Mouse (Mus musculus): ENCODE results near the gene Hlcs. TPM values are rescaled to one million over a fixed set of nuclear protein-coding genes. Genes with fewer than 3 reads are reported as not detected.
A peak's percentile ranks its signal among the peaks of the same experiment; 100 is the strongest.
"Not testable (repeated sequence)": the region's sequence is repeated elsewhere in the genome, so short reads cannot be mapped to it uniquely, and the experiment has no call there.

Gene Hlcs
- polyA plus RNA-seq, 1 experiment = 5.1 TPM

DNA sequence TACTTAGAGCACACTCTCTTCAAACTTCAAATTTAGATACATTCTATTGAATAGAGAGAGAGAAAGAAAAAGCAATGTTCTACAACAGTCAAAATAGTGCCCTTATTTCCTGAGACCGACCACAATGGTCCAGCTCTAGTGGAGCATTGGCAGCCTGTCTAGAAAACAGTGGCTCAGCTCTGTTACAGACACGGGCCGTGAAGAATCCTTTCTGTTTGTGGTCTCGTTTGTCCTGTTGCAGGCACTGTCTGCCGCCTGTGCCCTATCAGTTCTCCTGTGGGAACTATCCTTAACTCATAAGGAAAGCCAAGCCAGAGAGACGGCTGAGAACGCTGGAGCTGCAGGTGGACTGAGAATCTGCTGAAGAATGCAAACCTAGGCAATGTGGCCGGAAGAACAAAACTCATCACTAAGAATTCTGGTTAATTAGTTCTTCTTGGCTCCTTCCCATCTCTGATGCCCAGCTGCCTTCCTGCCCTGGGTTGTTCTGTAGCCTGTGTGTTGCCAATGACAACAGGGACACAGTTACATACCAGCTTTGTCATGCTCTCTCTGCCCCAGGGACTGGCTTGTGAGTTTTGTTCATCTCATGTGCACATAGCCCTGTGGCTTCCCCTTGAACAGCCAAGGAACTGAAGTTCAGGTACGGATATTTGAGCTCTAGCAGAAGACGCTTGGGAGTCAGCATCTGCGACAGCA lies 36.4 kb upstream of the Hlcs start:
- no peak overlapping the region for H3K4me3 ChIP-seq (ENCODE audit: insufficient read depth, low read length)

DNA sequence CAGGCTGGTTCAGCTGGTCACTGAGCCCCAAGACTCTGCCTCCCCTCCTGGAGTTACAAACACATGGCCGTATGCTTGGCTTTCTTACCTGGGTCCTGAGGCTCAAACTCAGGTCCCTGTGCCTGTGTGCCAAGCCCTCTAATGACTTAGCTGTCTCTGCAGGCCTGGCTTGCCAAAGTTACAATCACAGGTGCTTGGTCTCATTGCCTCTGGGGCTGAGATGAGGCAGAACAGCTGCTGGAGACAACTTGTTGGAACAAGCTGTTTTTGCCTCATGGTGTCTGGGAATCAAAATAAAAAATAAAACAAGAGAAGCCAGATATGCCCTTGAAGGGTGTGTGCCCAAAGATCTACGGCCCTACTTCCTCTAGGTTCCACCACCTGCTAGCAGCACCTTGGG lies 35.4 kb upstream of the Hlcs start:
- TF ChIP-seq CTCF (IDR thresholded peaks at IDR 0.05; ENCODE audit: low read depth, low read length) = no peak
- TF ChIP-seq POLR2A (IDR thresholded peaks at IDR 0.05; ENCODE audit: borderline replicate concordance, low read depth, low read length) = no peak
- H3K27ac ChIP-seq (ENCODE audit: insufficient read depth, low read depth, low read length) = no peak overlapping the region
- H3K4me3 ChIP-seq (ENCODE audit: insufficient read depth, low read length) = no peak overlapping the region
- no peaks in the 10 kb centered on the region for H3K4me1 ChIP-seq (ENCODE audit: control insufficient read depth, insufficient read depth, low read length)

More for the DNA sequence above, 36.4 kb upstream of the Hlcs start:
- Histone ChIP-seq H3K27ac (ENCODE audit: insufficient read depth, low read depth, low read length) (no peak overlapping the region), H3K4me1 (ENCODE audit: control insufficient read depth, insufficient read depth, low read length) (no peaks in the 10 kb centered on the region)
- TF ChIP-seq POLR2A (IDR thresholded peaks at IDR 0.05; ENCODE audit: borderline replicate concordance, low read depth, low read length) (no peak), CTCF (IDR thresholded peaks at IDR 0.05; ENCODE audit: low read depth, low read length) (no peak)

- H3K4me1 ChIP-seq (ENCODE audit: control insufficient read depth, insufficient read depth, low read length) = no peaks in the 10 kb centered on the region
- H3K27ac ChIP-seq (ENCODE audit: insufficient read depth, low read depth, low read length) = no peak overlapping the region
- H3K4me3 ChIP-seq (ENCODE audit: insufficient read depth, low read length) = no peak overlapping the region
- TF ChIP-seq POLR2A (IDR thresholded peaks at IDR 0.05; ENCODE audit: borderline replicate concordance, low read depth, low read length) = no peak
- no peak for TF ChIP-seq CTCF (IDR thresholded peaks at IDR 0.05; ENCODE audit: low read depth, low read length)
These were observed 33.8 kb upstream of the Hlcs start for GRCm38 (mm10) chr16:94347080-94347731.

- H3K27ac ChIP-seq (ENCODE audit: insufficient read depth, low read depth, low read length) = no peak overlapping the region
- H3K4me1 ChIP-seq (ENCODE audit: control insufficient read depth, insufficient read depth, low read length) = no peaks in the 10 kb centered on the region
- no peak for TF ChIP-seq POLR2A (IDR thresholded peaks at IDR 0.05; ENCODE audit: borderline replicate concordance, low read depth, low read length)
- no peak for TF ChIP-seq CTCF (IDR thresholded peaks at IDR 0.05; ENCODE audit: low read depth, low read length)
- H3K4me3 ChIP-seq (ENCODE audit: insufficient read depth, low read length) = no peak overlapping the region
These were observed 32.4 kb upstream of the Hlcs start for GRCm38 (mm10) chr16:94345733-94346132.

- H3K27ac ChIP-seq (ENCODE audit: insufficient read depth, low read depth, low read length); H3K4me3 ChIP-seq (ENCODE audit: insufficient read depth, low read length); H3K4me1 ChIP-seq (ENCODE audit: control insufficient read depth, insufficient read depth, low read length): not testable (repeated sequence)
These were observed 26.1 kb upstream of the Hlcs start for GRCm38 (mm10) chr16:94339164-94340160.

DNA sequence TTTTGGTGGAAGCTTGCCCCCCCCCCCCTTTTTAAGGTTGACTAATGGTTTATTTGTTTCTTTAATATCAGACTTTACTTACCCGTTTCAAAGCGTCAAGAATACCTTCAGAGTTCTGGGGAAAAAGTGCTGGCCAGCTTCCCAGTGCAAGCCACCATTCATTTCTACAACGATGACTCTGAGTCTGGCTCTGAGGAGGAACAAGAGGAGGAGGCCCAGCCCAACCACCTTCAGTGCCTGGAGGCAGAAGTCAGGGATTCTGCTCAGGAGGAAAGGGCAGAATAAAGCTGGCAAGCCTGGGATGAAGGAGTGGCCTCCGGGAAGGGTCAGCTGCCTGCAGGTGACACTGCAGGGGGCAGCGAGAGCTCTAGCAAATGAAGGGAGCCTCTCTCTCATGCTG lies 22.3 kb upstream of the Hlcs start:
- H3K27ac ChIP-seq (ENCODE audit: insufficient read depth, low read depth, low read length) = no peak overlapping the region
- H3K4me1 ChIP-seq (ENCODE audit: control insufficient read depth, insufficient read depth, low read length) = no peaks in the 10 kb centered on the region
- no peak overlapping the region for H3K4me3 ChIP-seq (ENCODE audit: insufficient read depth, low read length)
- no peak for TF ChIP-seq POLR2A (IDR thresholded peaks at IDR 0.05; ENCODE audit: borderline replicate concordance, low read depth, low read length)
- no peak for TF ChIP-seq CTCF (IDR thresholded peaks at IDR 0.05; ENCODE audit: low read depth, low read length)

- Histone ChIP-seq H3K4me1 (ENCODE audit: control insufficient read depth, insufficient read depth, low read length) (peaks cover 3% of the 10 kb centered on the region; the same call in 1 of the 2 replicates), H3K27ac (ENCODE audit: insufficient read depth, low read depth, low read length) (no peak overlapping the region), H3K4me3 (ENCODE audit: insufficient read depth, low read length) (no peak overlapping the region)
- TF ChIP-seq CTCF (IDR thresholded peaks at IDR 0.05; ENCODE audit: low read depth, low read length) (peak; percentile 86), POLR2A (IDR thresholded peaks at IDR 0.05; ENCODE audit: borderline replicate concordance, low read depth, low read length) (no peak)
These were observed 18.5 kb upstream of the Hlcs start for GRCm38 (mm10) chr16:94331886-94332252.

- Histone ChIP-seq H3K4me1 (ENCODE audit: control insufficient read depth, insufficient read depth, low read length) (peaks cover 3% of the 10 kb centered on the region; the same call in 1 of the 2 replicates), H3K27ac (ENCODE audit: insufficient read depth, low read depth, low read length) (no peak overlapping the region)
- no peak for TF ChIP-seq POLR2A (IDR thresholded peaks at IDR 0.05; ENCODE audit: borderline replicate concordance, low read depth, low read length)
- no peak for TF ChIP-seq CTCF (IDR thresholded peaks at IDR 0.05; ENCODE audit: low read depth, low read length)
These were observed 18.0 kb upstream of the Hlcs start for GRCm38 (mm10) chr16:94331233-94331885.

DNA sequence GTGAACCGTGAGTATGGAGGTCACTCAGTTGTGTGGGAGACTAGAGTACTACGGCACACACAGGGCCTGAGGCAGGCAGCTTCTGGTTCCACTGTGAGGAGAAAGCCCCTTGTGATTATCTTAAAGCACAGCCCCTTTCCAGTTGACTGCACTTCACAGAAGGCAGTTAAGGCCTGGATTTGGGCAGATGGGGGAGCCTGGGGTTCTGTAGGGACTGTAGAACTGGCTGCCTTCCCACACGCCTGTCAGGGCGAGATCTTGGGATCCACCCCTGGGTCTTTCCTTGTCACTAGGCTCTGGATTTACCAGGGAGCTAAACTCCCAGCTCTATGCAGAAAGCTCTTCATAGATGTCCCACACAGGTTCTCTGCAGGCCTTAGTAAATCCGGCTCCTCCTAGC lies 17.1 kb upstream of the Hlcs start:
- H3K27ac ChIP-seq (ENCODE audit: insufficient read depth, low read depth, low read length) = no peak overlapping the region
- no peak overlapping the region for H3K4me3 ChIP-seq (ENCODE audit: insufficient read depth, low read length)
- peaks cover 3% of the 10 kb centered on the region; the same call in 1 of the 2 replicates for H3K4me1 ChIP-seq (ENCODE audit: control insufficient read depth, insufficient read depth, low read length)
- TF ChIP-seq POLR2A (IDR thresholded peaks at IDR 0.05; ENCODE audit: borderline replicate concordance, low read depth, low read length) (no peak), CTCF (IDR thresholded peaks at IDR 0.05; ENCODE audit: low read depth, low read length) (no peak)

More at GRCm38 (mm10) chr16:94331233-94331885, 18.0 kb upstream of the Hlcs start:
- no peak overlapping the region for H3K4me3 ChIP-seq (ENCODE audit: insufficient read depth, low read length)

Measured in bone marrow macrophage, adult 2 months (primary cell).